Mouse (Mus musculus) MEL (cell line): ENCODE data around the gene Tiam1. TPM values are rescaled to one million over a fixed set of nuclear protein-coding genes. Genes with fewer than 3 reads are reported as not detected.

Source experiments
- DNase-seq: peaks from one replicate; pipeline ENCODE4 v3.0.0; 2011; ENCODE audit warnings: low read depth, low spot score
- H3K27ac ChIP-seq: 2 replicates; pipeline ENCODE4 v1.5.1; 2012; ENCODE audit warnings: low read depth, mild to moderate bottlenecking, control low read depth, low read length, moderate library complexity; ENCODE audit not compliant: control insufficient read depth
- H3K27me3 ChIP-seq, 2 experiments: fragments of 150-350 bp in 1 of 2; sonication (generic) in 1 of 2; 2 replicates each; pipeline ENCODE4 v1.6.1; 2012; ENCODE audit warnings: low read length in 2 of 2, mild to moderate bottlenecking in 2 of 2, improper control_type of control experiment in 1 of 2, moderate library complexity in 1 of 2; ENCODE audit not compliant: insufficient read depth in 2 of 2, control insufficient read depth in 1 of 2
- H3K36me3 ChIP-seq, 2 experiments: 2 replicates each; pipeline ENCODE4 v1.6.1; 2012 to 2014; ENCODE audit warnings: low read length in 2 of 2, improper control_type of control experiment in 1 of 2, inconsistent platforms in 1 of 2, mild to moderate bottlenecking in 1 of 2; ENCODE audit not compliant: insufficient read depth in 2 of 2, control insufficient read depth in 1 of 2
- H3K4me1 ChIP-seq, 2 experiments: fragments of 150-350 bp in 1 of 2; sonication (generic) in 1 of 2; 2 replicates each; pipeline ENCODE4 v1.6.1; 2012; ENCODE audit warnings: low read length in 2 of 2, improper control_type of control experiment in 1 of 2, mild to moderate bottlenecking in 1 of 2; ENCODE audit not compliant: insufficient read depth in 2 of 2, control insufficient read depth in 1 of 2
- H3K4me3 ChIP-seq, 2 experiments: fragments of 150-350 bp in 1 of 2; sonication (generic) in 1 of 2; 2 replicates each; pipeline ENCODE4 v1.5.1; 2012; ENCODE audit warnings: low read depth in 2 of 2, low read length in 2 of 2, mild to moderate bottlenecking in 2 of 2, moderate library complexity in 2 of 2, control low read depth in 1 of 2, improper control_type of control experiment in 1 of 2; ENCODE audit not compliant: control insufficient read depth in 1 of 2, insufficient read depth in 1 of 2
- H3K79me2 ChIP-seq: 2 replicates; pipeline ENCODE4 v1.6.1; 2012; ENCODE audit warnings: mild to moderate bottlenecking, low read length, moderate library complexity; ENCODE audit not compliant: control insufficient read depth, poor library complexity, insufficient read depth
- H3K9ac ChIP-seq: 2 replicates; pipeline ENCODE4 v1.6.1; 2012; ENCODE audit warnings: low read depth, mild to moderate bottlenecking, control low read depth, low read length, moderate library complexity; ENCODE audit not compliant: control insufficient read depth, poor library complexity, severe bottlenecking
- H3K9me3 ChIP-seq: fragments of 150-350 bp; sonication (generic); replicated peaks from 2 replicates; pipeline ENCODE4 v1.6.1; 2012; ENCODE audit warnings: mild to moderate bottlenecking, low read length, improper control_type of control experiment, moderate library complexity; ENCODE audit not compliant: insufficient read depth
- BHLHE40 ChIP-seq: IDR thresholded peaks from 2 replicates; pipeline ENCODE4 v1.6.1; 2012; ENCODE audit warnings: low read depth, mild to moderate bottlenecking, inconsistent platforms, low read length, improper control_type of control experiment, borderline replicate concordance
- CTCF ChIP-seq, 3 experiments: IDR thresholded peaks in 2 of 3; conservative IDR thresholded peaks in 1 of 3; 2 replicates each; pipeline ENCODE4 v1.5.1; 2011 to 2012; ENCODE audit warnings: low read length in 3 of 3, low read depth in 2 of 3, mild to moderate bottlenecking in 2 of 3, improper control_type of control experiment in 1 of 3, inconsistent platforms in 1 of 3, mixed read lengths in 1 of 3, moderate library complexity in 1 of 3; ENCODE audit not compliant: control insufficient read depth in 1 of 3, insufficient read depth in 1 of 3, poor library complexity in 1 of 3, severe bottlenecking in 1 of 3
- ELF1 ChIP-seq: IDR thresholded peaks from 2 replicates; pipeline ENCODE4 v1.6.1; 2014; ENCODE audit warnings: low read depth, mild to moderate bottlenecking, inconsistent platforms, low read length, improper control_type of control experiment, moderate library complexity
- ETS1 ChIP-seq: IDR thresholded peaks from 2 replicates; pipeline ENCODE4 v1.6.1; 2012; ENCODE audit warnings: low read depth, mild to moderate bottlenecking, inconsistent platforms, low read length, improper control_type of control experiment, moderate library complexity
- GABPA ChIP-seq: IDR thresholded peaks from 2 replicates; pipeline ENCODE4 v1.6.1; 2012; ENCODE audit warnings: low read depth, mild to moderate bottlenecking, inconsistent platforms, low read length, improper control_type of control experiment, moderate library complexity
- JUND ChIP-seq: IDR thresholded peaks from 2 replicates; pipeline ENCODE4 v1.6.1; 2011; ENCODE audit warnings: low read depth, mild to moderate bottlenecking, improper control_type of control experiment, low read length
- MEF2A ChIP-seq: IDR thresholded peaks from 2 replicates; pipeline ENCODE4 v1.6.1; 2014; ENCODE audit warnings: low read depth, mild to moderate bottlenecking, inconsistent platforms, low read length, improper control_type of control experiment; ENCODE audit not compliant: poor library complexity, insufficient replicate concordance, severe bottlenecking; ENCODE audit errors: extremely low read depth
- MYC ChIP-seq: IDR thresholded peaks from 2 replicates; pipeline ENCODE4 v1.6.1; 2011; ENCODE audit warnings: low read depth, mild to moderate bottlenecking, low read length, improper control_type of control experiment, moderate library complexity
- NELFE ChIP-seq: IDR thresholded peaks from 2 replicates; pipeline ENCODE4 v1.6.1; 2011; ENCODE audit warnings: low read depth, low read length, improper control_type of control experiment
- POLR2AphosphoS5 ChIP-seq: IDR thresholded peaks from 2 replicates; pipeline ENCODE4 v1.6.1; 2012; ENCODE audit warnings: low read depth, borderline replicate concordance, mild to moderate bottlenecking, inconsistent platforms, low read length, moderate library complexity, mixed read lengths
- RAD21 ChIP-seq: IDR thresholded peaks from 2 replicates; pipeline ENCODE4 v1.6.1; 2011; ENCODE audit warnings: mild to moderate bottlenecking, low read depth, low read length, improper control_type of control experiment
- RCOR1 ChIP-seq: IDR thresholded peaks from 2 replicates; pipeline ENCODE4 v1.6.1; 2012; ENCODE audit warnings: low read depth, mild to moderate bottlenecking, inconsistent platforms, low read length, improper control_type of control experiment
- SMC3 ChIP-seq: IDR thresholded peaks from 2 replicates; pipeline ENCODE4 v1.6.1; 2011; ENCODE audit warnings: low read depth, low read length, improper control_type of control experiment
- TBP ChIP-seq: IDR thresholded peaks from 2 replicates; pipeline ENCODE4 v1.8.0; 2011; ENCODE audit warnings: low read depth, low read length, improper control_type of control experiment
- UBTF ChIP-seq: IDR thresholded peaks from 2 replicates; pipeline ENCODE4 v1.6.1; 2012; ENCODE audit warnings: low read depth, mild to moderate bottlenecking, inconsistent platforms, low read length, improper control_type of control experiment, moderate library complexity, borderline replicate concordance; ENCODE audit not compliant: insufficient read depth
- USF2 ChIP-seq, 2 experiments: IDR thresholded peaks; 2 replicates each; pipeline ENCODE4 v1.6.1; 2011 to 2012; ENCODE audit warnings: improper control_type of control experiment in 2 of 2, low read length in 2 of 2, borderline replicate concordance in 1 of 2, inconsistent platforms in 1 of 2, low read depth in 1 of 2, mild to moderate bottlenecking in 1 of 2; ENCODE audit not compliant: insufficient read depth in 1 of 2
- ZC3H11A ChIP-seq: IDR thresholded peaks from 2 replicates; pipeline ENCODE4 v1.6.1; 2012; ENCODE audit warnings: low read depth, mild to moderate bottlenecking, inconsistent platforms, low read length, improper control_type of control experiment
- ZMIZ1 ChIP-seq: IDR thresholded peaks from 2 replicates; pipeline ENCODE4 v1.6.1; 2012; ENCODE audit warnings: low read depth, mild to moderate bottlenecking, inconsistent platforms, low read length, improper control_type of control experiment, moderate library complexity
- ZNF384 ChIP-seq: IDR thresholded peaks from 2 replicates; pipeline ENCODE4 v1.6.1; 2012; ENCODE audit warnings: low read depth, mild to moderate bottlenecking, inconsistent platforms, low read length, improper control_type of control experiment
- polyA plus RNA-seq, 2 experiments: library from polyadenylated mRNA; stranded (reverse) in 1 of 2; unstranded in 1 of 2; fragments of >175 nt in 1 of 2; fragments of >200 nt in 1 of 2; gene quantifications; 2 replicates each; pipeline versions ENCODE4 v1.2.1 to v1.2.4; 2012; ENCODE audit warnings: low replicate concordance in 2 of 2, low read depth in 1 of 2; ENCODE audit not compliant: insufficient read length in 2 of 2, insufficient read depth in 1 of 2, missing spikeins in 1 of 2
- total RNA-seq: library from RNA; depleted of rRNA; stranded (reverse); fragments of 300-350 nt; gene quantifications from 2 replicates; pipeline ENCODE4 v1.2.3, GENCODE M21; 2012

The Tiam1 gene
- total and polyA plus RNA-seq, 3 experiments = 15.0 to 23.9 (median 19.9) TPM

GRCm38 (mm10) chr16:89833011-89833410, 310.6 kb downstream of the Tiam1 start:
- no peaks in the 10 kb centered on the region for H3K27me3 ChIP-seq
- no peak overlapping the region for H3K27ac ChIP-seq
- peaks cover 0 to 13% of the 10 kb centered on the region in 2 experiments; a peak in 2 of 4 replicates for H3K36me3 ChIP-seq
- H3K9me3 ChIP-seq = no peaks in the 10 kb centered on the region
- H3K79me2 ChIP-seq = no peaks in the 10 kb centered on the region
- no peak for DNase-seq
- H3K4me1 ChIP-seq = peaks cover 0 to 28% of the 10 kb centered on the region in 2 experiments; a peak in 3 of 4 replicates
- TF ChIP-seq NELFE (no peak), MYC (no peak), BHLHE40 (no peak), USF2 (IDR thresholded peaks at IDR 0.05; ENCODE audit: borderline replicate concordance in 1 of 2, insufficient read depth in 1 of 2, low read depth in 1 of 2, low read length in 2 of 2) (no peak), RCOR1 (no peak), CTCF (IDR thresholded peaks at IDR 0.05 in 2 of 3, conservative IDR thresholded peaks at IDR 0.05 in 1 of 3; ENCODE audit: control insufficient read depth in 1 of 3, insufficient read depth in 1 of 3, low read depth in 2 of 3, low read length in 3 of 3, poor library complexity in 1 of 3, severe bottlenecking in 1 of 3) (no peak), UBTF (no peak), ETS1 (no peak), MEF2A (no peak), SMC3 (no peak), POLR2AphosphoS5 (no peak)
- no peak overlapping the region for H3K9ac ChIP-seq
- no peak overlapping the region for H3K4me3 ChIP-seq

DNA sequence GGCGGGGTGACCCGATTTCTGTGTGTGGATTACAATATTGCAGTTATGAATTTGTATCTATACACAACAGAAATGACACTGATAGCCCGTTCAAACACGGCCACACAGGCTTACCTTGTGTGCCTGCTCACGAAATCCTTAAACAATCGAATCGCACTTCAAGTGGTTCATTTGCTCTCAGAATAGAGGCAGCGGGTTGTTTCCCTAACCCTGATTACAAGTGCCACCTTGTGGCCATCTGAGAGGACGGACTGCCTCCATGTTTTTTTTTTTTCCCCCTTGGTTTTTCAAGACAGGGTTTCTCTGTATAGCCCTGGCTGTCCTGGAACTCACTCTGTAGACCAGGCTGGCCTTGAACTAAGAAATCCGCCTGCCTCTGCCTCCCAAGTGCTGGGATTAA, 312.4 kb downstream of the Tiam1 start:
- peak overlapping the region; percentile 59 for H3K9ac ChIP-seq
- no peaks in the 10 kb centered on the region for H3K9me3 ChIP-seq
- peak; percentile 80 for DNase-seq
- TF ChIP-seq ELF1 (no peak), SMC3 (peak; percentile 83), ZC3H11A (peak; percentile 43), ZMIZ1 (no peak), GABPA (no peak), JUND (no peak), CTCF (IDR thresholded peaks at IDR 0.05 in 2 of 3, conservative IDR thresholded peaks at IDR 0.05 in 1 of 3; ENCODE audit: control insufficient read depth in 1 of 3, insufficient read depth in 1 of 3, low read depth in 2 of 3, low read length in 3 of 3, poor library complexity in 1 of 3, severe bottlenecking in 1 of 3) (peak; percentile 45 to 77 (median 65); a peak in 5 of 6 replicates), RAD21 (peak; percentile 66), ZNF384 (peak; percentile 94), TBP (0 out of 2 replicates have a peak, but pooled peaks have one; percentile 9)
- peaks cover 3 to 40% of the 10 kb centered on the region in 2 experiments for H3K4me1 ChIP-seq
- peak overlapping the region; percentile 36 to 60; a peak in 3 of 4 replicates for H3K4me3 ChIP-seq
- no peaks in the 10 kb centered on the region for H3K79me2 ChIP-seq
- no peaks in the 10 kb centered on the region for H3K27me3 ChIP-seq
- peak overlapping the region; percentile 83 for H3K27ac ChIP-seq
- peaks cover 0 to 16% of the 10 kb centered on the region in 2 experiments; a peak in 2 of 4 replicates for H3K36me3 ChIP-seq
